Comparison of ENCODE assay signal across 16 mouse cellular contexts in the genomic region with DNA sequence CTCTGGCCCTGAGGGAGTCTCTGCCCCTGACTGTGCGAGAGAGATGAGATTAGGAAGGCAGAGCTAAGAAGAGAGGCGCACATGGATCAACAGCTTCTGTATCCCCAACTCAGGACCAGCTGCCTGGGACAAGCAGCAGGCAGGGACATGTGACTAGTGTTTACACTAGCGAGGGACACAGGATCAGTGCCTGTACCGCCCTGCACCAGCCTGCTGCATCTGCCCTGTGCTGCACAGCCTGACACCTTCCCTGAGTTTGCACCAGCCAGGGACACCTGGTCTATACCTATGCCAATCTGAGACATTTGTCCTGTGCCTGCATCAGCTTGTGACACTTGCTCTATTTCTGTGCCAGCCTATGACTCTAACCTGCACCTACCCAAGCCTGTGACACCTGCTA. TPM values are rescaled to one million over a fixed set of nuclear protein-coding genes. Genes with fewer than 3 reads are reported as not detected.
DNase-seq lines count a peak whose midpoint lies in the region; ATAC-seq and TF ChIP-seq lines count a peak whose summit lies in the region.
"Had no signal": no experiment of that assay in that cellular context is flagged by ENCODE, and none has a peak within 500 bp of the region (broad histone marks: within the 10 kb centered on the region; RNA-seq: fewer than 3 reads in every experiment).

No protein-coding gene starts in this region.

- DNase-seq in heart, adult 18-20 months: no peak
- DNase-seq in layer of hippocampus, adult 8-10 months (ENCODE audit: low spot score in 2 of 2): peak; percentile 46 to 47
- no peak for DNase-seq in layer of hippocampus, adult 9-10 months (ENCODE audit: low spot score)
- no peak for DNase-seq in midbrain, embryonic 14.5 days
- DNase-seq in stomach, postnatal 0 days (ENCODE audit: low spot score): no peak
- DNase-seq in adrenal gland, adult 8-10 months: no peak
- DNase-seq: B cell, adult 2 months; heart, adult 11 months; heart, postnatal 10 days; right cerebral cortex, postnatal 14 days had no signal

- H3K9me3 ChIP-seq in heart, embryonic 11.5 days (replicated peaks; ENCODE audit: control insufficient read depth, low read length): no peaks in the 10 kb centered on the region
- H3K9me3 ChIP-seq in midbrain, embryonic 13.5 days: no peaks in the 10 kb centered on the region
- no peaks in the 10 kb centered on the region for H3K9me3 ChIP-seq in midbrain, embryonic 14.5 days (ENCODE audit: control insufficient read depth, low read length)
- H3K9me3 ChIP-seq in stomach, postnatal 0 days (ENCODE audit: control insufficient read depth, low read length): no peaks in the 10 kb centered on the region
- H3K9me3 ChIP-seq: embryonic facial prominence, embryonic 12.5 days; limb, embryonic 13.5 days; lung, embryonic 15.5 days had no signal

- H3K4me3 ChIP-seq in heart, embryonic 11.5 days (ENCODE audit: low read depth, low read length): no peak overlapping the region
- no peak overlapping the region for H3K4me3 ChIP-seq in midbrain, embryonic 13.5 days (replicated peaks)
- H3K4me3 ChIP-seq in midbrain, embryonic 14.5 days (replicated peaks; ENCODE audit: low read depth, low read length): no peak overlapping the region
- H3K4me3 ChIP-seq in stomach, postnatal 0 days (ENCODE audit: low read depth, low read length): no peak overlapping the region
- H3K4me3 ChIP-seq: embryonic facial prominence, embryonic 12.5 days; limb, embryonic 13.5 days; lung, embryonic 15.5 days had no signal

- H3K9ac ChIP-seq in heart, embryonic 11.5 days (ENCODE audit: low read depth, low read length): no peak overlapping the region
- H3K9ac ChIP-seq in midbrain, embryonic 13.5 days (replicated peaks): no peak overlapping the region
- no peak overlapping the region for H3K9ac ChIP-seq in midbrain, embryonic 14.5 days (replicated peaks; ENCODE audit: low read length)
- H3K9ac ChIP-seq in stomach, postnatal 0 days (ENCODE audit: low read length): no peak overlapping the region
- H3K9ac ChIP-seq: embryonic facial prominence, embryonic 12.5 days; limb, embryonic 13.5 days; lung, embryonic 15.5 days had no signal

- H3K4me2 ChIP-seq in heart, embryonic 11.5 days: no peak overlapping the region
- no peak overlapping the region for H3K4me2 ChIP-seq in midbrain, embryonic 13.5 days (replicated peaks)
- no peak overlapping the region for H3K4me2 ChIP-seq in midbrain, embryonic 14.5 days (ENCODE audit: low read length)
- H3K4me2 ChIP-seq in stomach, postnatal 0 days (replicated peaks; ENCODE audit: low read depth): no peak overlapping the region
- H3K4me2 ChIP-seq: embryonic facial prominence, embryonic 12.5 days; limb, embryonic 13.5 days; lung, embryonic 15.5 days had no signal

- no peak overlapping the region for H3K27ac ChIP-seq in heart, embryonic 11.5 days (ENCODE audit: low read depth, low read length)
- H3K27ac ChIP-seq in midbrain, embryonic 13.5 days: no peak overlapping the region
- no peak overlapping the region for H3K27ac ChIP-seq in midbrain, embryonic 14.5 days (replicated peaks; ENCODE audit: low read depth, low read length)
- no peak overlapping the region for H3K27ac ChIP-seq in stomach, postnatal 0 days (replicated peaks)
- H3K27ac ChIP-seq: embryonic facial prominence, embryonic 12.5 days; limb, embryonic 13.5 days; lung, embryonic 15.5 days had no signal

- H3K36me3 ChIP-seq in heart, embryonic 11.5 days (ENCODE audit: control insufficient read depth, insufficient read depth, low read length): no peaks in the 10 kb centered on the region
- H3K36me3 ChIP-seq in midbrain, embryonic 13.5 days: no peaks in the 10 kb centered on the region
- H3K36me3 ChIP-seq in midbrain, embryonic 14.5 days (ENCODE audit: control insufficient read depth, insufficient read depth, low read length): no peaks in the 10 kb centered on the region
- no peaks in the 10 kb centered on the region for H3K36me3 ChIP-seq in stomach, postnatal 0 days (ENCODE audit: control insufficient read depth, insufficient read depth, low read length)
- H3K36me3 ChIP-seq: embryonic facial prominence, embryonic 12.5 days; limb, embryonic 13.5 days; lung, embryonic 15.5 days had no signal

- no peak for TF ChIP-seq CTCF in stomach, postnatal 0 days (IDR thresholded peaks at IDR 0.05; ENCODE audit: low read depth)

- peaks cover 2% of the 10 kb centered on the region; the same call in 1 of the 2 replicates for H3K27me3 ChIP-seq in heart, embryonic 11.5 days (ENCODE audit: control insufficient read depth, insufficient read depth, low read length)
- H3K27me3 ChIP-seq in midbrain, embryonic 13.5 days: no peaks in the 10 kb centered on the region
- H3K27me3 ChIP-seq in midbrain, embryonic 14.5 days (ENCODE audit: control insufficient read depth, insufficient read depth, low read length): no peaks in the 10 kb centered on the region; the same call in 1 of the 2 replicates
- H3K27me3 ChIP-seq in stomach, postnatal 0 days (ENCODE audit: control insufficient read depth, insufficient read depth, low read length): no peaks in the 10 kb centered on the region
- H3K27me3 ChIP-seq: embryonic facial prominence, embryonic 12.5 days; limb, embryonic 13.5 days; lung, embryonic 15.5 days had no signal

- peaks cover 2% of the 10 kb centered on the region for H3K4me1 ChIP-seq in heart, embryonic 11.5 days (ENCODE audit: control insufficient read depth, insufficient read depth, low read length)
- peaks cover 17% of the 10 kb centered on the region for H3K4me1 ChIP-seq in midbrain, embryonic 13.5 days (replicated peaks)
- H3K4me1 ChIP-seq in midbrain, embryonic 14.5 days (ENCODE audit: control insufficient read depth, insufficient read depth, low read length): peaks cover 10% of the 10 kb centered on the region; the same call in 1 of the 2 replicates
- no peaks in the 10 kb centered on the region for H3K4me1 ChIP-seq in stomach, postnatal 0 days (replicated peaks; ENCODE audit: control insufficient read depth, insufficient read depth)
- H3K4me1 ChIP-seq: embryonic facial prominence, embryonic 12.5 days; lung, embryonic 15.5 days had no signal

- TF ChIP-seq EP300 in stomach, postnatal 0 days (optimal IDR thresholded peaks at IDR 0.05): no peak

- WGBS in heart, embryonic 11.5 days (ENCODE audit: insufficient replicate concordance): 42% methylated on average over 4 of the region's 4 CpGs
- WGBS in midbrain, embryonic 13.5 days: 57% methylated on average over 4 of the region's 4 CpGs
- WGBS in midbrain, embryonic 14.5 days: 59% methylated on average over 4 of the region's 4 CpGs
- WGBS in stomach, postnatal 0 days: 35% methylated on average over 4 of the region's 4 CpGs

- ATAC-seq in heart, embryonic 11.5 days (replicated peaks; ENCODE audit: insufficient number of reproducible peaks, low FRiP score, low TSS enrichment): 0 out of 2 replicates have a peak, but pooled peaks have one; percentile 43
- ATAC-seq in midbrain, embryonic 13.5 days: peak; percentile 49
- ATAC-seq in midbrain, embryonic 14.5 days (ENCODE audit: low FRiP score, low TSS enrichment): no peak
- peak; percentile 53; the same call in 1 of the 2 replicates for ATAC-seq in stomach, postnatal 0 days (ENCODE audit: low FRiP score, low TSS enrichment)

RNA-seq across cellular contexts. Expression of a gene that starts 33.4 kb away (rescaled TPM):
- polyA plus RNA-seq in heart, embryonic 11.5 days (2014; fragmentation: Nextera tagmentation; extraction: Ambion mirVana): 0.97 and 1.5 TPM in 2 replicates
- total RNA-seq in heart, adult 18-20 months (2021): 1 to 10 TPM in 1 of 2 experiments, under 1 TPM in 1; 0.69 to 1.1 TPM
- 10 to 100 TPM; 45.8 to 60.4 (median 52.2) TPM for total RNA-seq in layer of hippocampus, adult 8-10 months (2022)
- polyA plus RNA-seq in midbrain, embryonic 13.5 days (2015; fragmentation: Nextera tagmentation; extraction: Ambion mirVana): 8.4 and 9.3 TPM in 2 replicates
- polyA plus RNA-seq in midbrain, embryonic 14.5 days (2014; fragmentation: Nextera tagmentation; extraction: Ambion mirVana): 13.3 and 14.3 TPM in 2 replicates
- polyA plus RNA-seq in stomach, postnatal 0 days (2015; fragmentation: Nextera tagmentation; extraction: Ambion mirVana): 1.5 and 2.1 TPM in 2 replicates
- 1 to 10 TPM in 2 of 4 experiments, under 1 TPM in 2; 0.59 to 1.9 (median 1.3) TPM for total RNA-seq in adrenal gland, adult 8-10 months (2022)
- total RNA-seq: megakaryocyte progenitor cell, adult 5-6 weeks had no signal

Comparison
In these comparisons a context has a peak if more than half of its experiments do, and no peak if none do; other contexts are left out.
1. DNase-seq: peak in layer of hippocampus, adult 8-10 months (2 of 2); none in heart, adult 18-20 months (0 of 2), layer of hippocampus, adult 9-10 months (single experiment), midbrain, embryonic 14.5 days (single experiment), stomach, postnatal 0 days (single experiment) and adrenal gland, adult 8-10 months (single experiment).